Mouse (Mus musculus) neural tube, embryonic 11.5 days (tissue): ENCODE measurements around the gene Frmpd4. TPM values are rescaled to one million over a fixed set of nuclear protein-coding genes. Genes with fewer than 3 reads are reported as not detected.

Source experiments
- ATAC-seq: fragments of 200-750 bp; cut with Nextera tagmentation; 2 replicates; pipeline ENCODE4 v1.8.0; 2017; ENCODE audit warnings: moderate number of reproducible peaks, mild to moderate bottlenecking, moderate TSS enrichment, moderate library complexity; ENCODE audit not compliant: insufficient read depth, low FRiP score, low TSS enrichment
- DNase-seq: peaks from one replicate; pipeline ENCODE4 v3.0.0-alpha.2; 2015; ENCODE audit warnings: low spot score
- H3K27ac ChIP-seq: fragments of 300-500 bp; sonication (generic); 2 replicates; pipeline ENCODE4 v1.5.1; 2014; ENCODE audit warnings: low read depth, mild to moderate bottlenecking, low read length
- H3K27me3 ChIP-seq: fragments of 300-500 bp; sonication (generic); 2 replicates; pipeline ENCODE4 v1.6.1; 2014; ENCODE audit warnings: mild to moderate bottlenecking, low read length, mixed read lengths; ENCODE audit not compliant: control insufficient read depth, insufficient read depth
- H3K36me3 ChIP-seq: fragments of 300-500 bp; sonication (generic); 2 replicates; pipeline ENCODE4 v1.6.1; 2014; ENCODE audit warnings: mild to moderate bottlenecking, low read length, moderate library complexity, mixed read lengths; ENCODE audit not compliant: control insufficient read depth, insufficient read depth
- H3K4me1 ChIP-seq: fragments of 300-500 bp; sonication (generic); 2 replicates; pipeline ENCODE4 v1.6.1; 2014; ENCODE audit warnings: low read length, mixed read lengths; ENCODE audit not compliant: control insufficient read depth, insufficient read depth
- H3K4me2 ChIP-seq: fragments of 300-500 bp; sonication (generic); 2 replicates; pipeline ENCODE4 v1.6.1; 2014; ENCODE audit warnings: low read depth, mild to moderate bottlenecking, moderate library complexity
- H3K4me3 ChIP-seq: fragments of 300-500 bp; sonication (generic); 2 replicates; pipeline ENCODE4 v1.5.1; 2014; ENCODE audit warnings: low read depth, low read length
- H3K9ac ChIP-seq: fragments of 300-500 bp; sonication (generic); 2 replicates; pipeline ENCODE4 v1.6.1; 2014; ENCODE audit warnings: mild to moderate bottlenecking, low read length
- H3K9me3 ChIP-seq: fragments of 300-500 bp; sonication (generic); 2 replicates; pipeline ENCODE4 v1.6.1; 2016; ENCODE audit warnings: low read length; ENCODE audit not compliant: control insufficient read depth
- WGBS: fragments of 180-500 bp; shearing (Covaris S2); extraction: QIAGEN DNeasy Blood & Tissue Kit; methylation state at CpG from one replicate; pipeline ENCODE4 v1.1.7; 2014; 5-methylcytosine and 5-hydroxymethylcytosine counted together
- polyA plus RNA-seq: library from polyadenylated mRNA; unstranded; fragments of >200 nt; fragmentation: Nextera tagmentation; extraction: Ambion mirVana; gene quantifications from 2 replicates; pipeline ENCODE4 v1.2.1, GENCODE M21; 2014

Frmpd4 gene
- polyA plus RNA-seq, 1 experiment from 2014 or later, result 0.04 TPM

DNA sequence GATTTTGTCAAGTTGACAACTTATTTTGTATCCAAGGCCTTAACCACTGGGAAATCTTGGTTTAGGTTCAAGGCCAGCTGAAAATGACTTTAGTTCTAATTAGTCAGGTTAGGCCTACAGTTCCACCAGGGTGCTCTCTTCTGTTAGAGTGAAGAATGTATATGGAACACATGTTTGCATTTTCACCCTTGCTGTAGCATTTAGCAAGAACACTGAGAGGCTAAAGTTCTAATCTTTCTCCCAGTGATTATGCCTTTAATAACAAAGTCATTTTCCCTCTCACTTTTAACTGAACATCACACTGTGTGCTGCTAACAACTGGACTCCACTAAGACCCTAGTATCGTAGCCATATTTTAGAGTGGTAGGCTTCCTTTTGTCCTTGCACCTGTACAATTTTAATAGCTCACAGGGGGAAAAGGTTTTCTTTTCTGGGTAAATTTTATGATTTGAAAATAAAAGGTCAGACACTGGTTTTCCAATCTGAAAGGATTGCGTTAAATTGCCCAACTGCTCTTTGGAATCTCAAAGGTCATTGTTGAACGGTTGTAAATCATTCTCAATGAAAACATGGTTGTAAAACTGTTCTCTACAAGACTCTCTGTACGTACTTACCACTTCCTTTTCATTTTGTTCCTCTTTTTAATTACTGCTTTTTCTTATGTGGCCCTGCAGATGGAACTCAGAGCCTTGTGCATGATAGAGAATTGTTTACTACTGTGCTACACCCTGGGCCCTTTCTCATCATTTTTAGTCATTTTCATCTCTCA, 1093.4 kb downstream of the Frmpd4 start:
- no peak for ATAC-seq
- Histone ChIP-seq H3K36me3 (no peaks in the 10 kb centered on the region), H3K4me2 (no peak overlapping the region), H3K4me1 (no peaks in the 10 kb centered on the region), H3K9me3 (no peaks in the 10 kb centered on the region), H3K9ac (no peak overlapping the region), H3K27ac (no peak overlapping the region), H3K4me3 (no peak overlapping the region), H3K27me3 (no peaks in the 10 kb centered on the region)
- 55% methylated on average over 4 of the region's 4 CpGs for WGBS
- DNase-seq, result no peak

DNA sequence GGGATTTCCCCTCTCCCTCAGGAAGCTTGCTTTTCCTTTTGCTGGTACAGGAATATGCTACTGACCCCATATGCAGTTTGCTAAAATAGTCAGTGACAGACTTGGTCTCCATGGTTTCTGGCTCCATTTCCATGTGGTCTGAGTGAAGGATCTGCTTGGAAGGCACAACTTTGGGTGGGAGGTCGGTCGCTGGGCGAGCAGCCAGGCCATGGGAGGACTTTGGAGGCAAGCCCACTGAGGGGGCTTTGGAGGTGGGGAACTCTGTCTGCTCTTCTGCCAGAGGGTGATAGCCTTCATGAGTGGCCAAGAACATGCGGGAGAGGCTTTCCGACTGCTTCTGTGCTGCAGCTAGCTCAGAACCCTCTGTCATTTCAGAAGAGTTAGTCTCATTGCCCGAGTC, 1099.4 kb downstream of the Frmpd4 start:
- no peak overlapping the region for H3K4me3 ChIP-seq
- no peak overlapping the region for H3K4me2 ChIP-seq
- no peaks in the 10 kb centered on the region for H3K27me3 ChIP-seq
- H3K4me1 ChIP-seq, result no peaks in the 10 kb centered on the region
- H3K36me3 ChIP-seq, result no peaks in the 10 kb centered on the region
- ATAC-seq (no peak), DNase-seq (no peak)
- H3K9me3 ChIP-seq, result no peaks in the 10 kb centered on the region
- 83% methylated on average over 6 of the region's 6 CpGs for WGBS
- H3K9ac ChIP-seq, result no peak overlapping the region
- H3K27ac ChIP-seq, result no peak overlapping the region

GRCm38 (mm10) chrX:167434883-167435282, 1142.1 kb downstream of the Frmpd4 start:
- H3K4me1 ChIP-seq, result no peaks in the 10 kb centered on the region
- no peak overlapping the region for H3K9ac ChIP-seq
- H3K4me2 ChIP-seq, result no peak overlapping the region
- H3K9me3 ChIP-seq, result no peaks in the 10 kb centered on the region
- ATAC-seq, result no peak
- H3K27me3 ChIP-seq, result no peaks in the 10 kb centered on the region
- H3K4me3 ChIP-seq, result no peak overlapping the region
- H3K36me3 ChIP-seq, result no peaks in the 10 kb centered on the region
- no peak overlapping the region for H3K27ac ChIP-seq
- no peak for DNase-seq

- ATAC-seq (no peak), DNase-seq (no peak)
- H3K27me3 ChIP-seq, result no peaks in the 10 kb centered on the region
- H3K4me3 ChIP-seq, result no peak overlapping the region
- WGBS, result 80% methylated on average over 2 of the region's 2 CpGs
- H3K4me2 ChIP-seq, result no peak overlapping the region
- no peak overlapping the region for H3K9ac ChIP-seq
- H3K4me1 ChIP-seq, result no peaks in the 10 kb centered on the region
- H3K27ac ChIP-seq, result no peak overlapping the region
- H3K36me3 ChIP-seq, result no peaks in the 10 kb centered on the region
- no peaks in the 10 kb centered on the region for H3K9me3 ChIP-seq
These were observed 1143.1 kb downstream of the Frmpd4 start for GRCm38 (mm10) chrX:167433950-167434349.

Other genes with a start within 250 kb of the Frmpd4 start
- 34.9 and 36.3 TPM in 2 replicates for gene Msl3, start 96.7 kb upstream of the Frmpd4 start, polyA plus RNA-seq
- gene Arhgap6, start 217.9 kb upstream of the Frmpd4 start, polyA plus RNA-seq, result 1.8 TPM in 2 replicates